Mouse (Mus musculus) brain, embryonic 14.5 days (tissue): ENCODE measurements around the gene Hcfc2.

ENCODE experiments used
- CTCF ChIP-seq: fragments of 200-500 bp; IDR thresholded peaks from 2 replicates; pipeline ENCODE4 v1.5.1; 2012; ENCODE audit warnings: inconsistent platforms, mild to moderate bottlenecking, moderate library complexity, borderline replicate concordance; ENCODE audit not compliant: insufficient read depth, insufficient read length; ENCODE audit errors: extremely low read depth
- POLR2A ChIP-seq: fragments of 200-500 bp; IDR thresholded peaks from 2 replicates; pipeline ENCODE4 v1.6.1; 2012; ENCODE audit warnings: mild to moderate bottlenecking, inconsistent platforms, borderline replicate concordance; ENCODE audit not compliant: poor library complexity, insufficient read depth, insufficient read length, severe bottlenecking; ENCODE audit errors: extremely low read depth

GRCm38 (mm10) chr10:82744296-82744695 is 48.3 kb downstream of the Hcfc2 start:
- TF ChIP-seq POLR2A (no peak), CTCF (no peak)
